Mouse (Mus musculus) left cerebral cortex, adult 6 months (tissue): Measurements from ENCODE around the gene Sgta. TPM values are rescaled to one million over a fixed set of nuclear protein-coding genes. Genes with fewer than 3 reads are reported as not detected.

Experiments
- long read RNA-seq, 2 experiments: library from polyadenylated mRNA; unstranded; transcript quantifications; one replicate each; pipeline ENCODE4 v2.0.0; 2019 to 2020
- polyA plus RNA-seq: library from polyadenylated mRNA; unstranded; fragments of <200 nt; fragmentation: Nextera tagmentation; gene quantifications from 2 replicates; pipeline ENCODE4 v1.2.3, GENCODE M21; 2021

Gene Sgta
- polyA plus RNA-seq, result 216 and 260 TPM in 2 replicates
- long read RNA-seq, experiment 1, transcript Sgta-201 (12 exons, 1,969 nt), result minor isoform, 303 of 1,682 reads
- long read RNA-seq, experiment 1, transcript Sgta-202 (12 exons, 1,964 nt), result major isoform, 934 of 1,682 reads
- long read RNA-seq, experiment 1, partial matches to known transcripts, result 49 of 1,682 reads
- long read RNA-seq, experiment 1, other reads (novel, unspliced or antisense), result 396 of 1,682 reads
- long read RNA-seq, experiment 2, transcript Sgta-202 (12 exons, 1,964 nt), result major isoform, 195 of 357 reads
- long read RNA-seq, experiment 2, transcript Sgta-201 (12 exons, 1,969 nt), result minor isoform, 49 of 357 reads
- long read RNA-seq, experiment 2, partial matches to known transcripts, result 50 of 357 reads
- long read RNA-seq, experiment 2, other reads (novel, unspliced or antisense), result 63 of 357 reads

DNA sequence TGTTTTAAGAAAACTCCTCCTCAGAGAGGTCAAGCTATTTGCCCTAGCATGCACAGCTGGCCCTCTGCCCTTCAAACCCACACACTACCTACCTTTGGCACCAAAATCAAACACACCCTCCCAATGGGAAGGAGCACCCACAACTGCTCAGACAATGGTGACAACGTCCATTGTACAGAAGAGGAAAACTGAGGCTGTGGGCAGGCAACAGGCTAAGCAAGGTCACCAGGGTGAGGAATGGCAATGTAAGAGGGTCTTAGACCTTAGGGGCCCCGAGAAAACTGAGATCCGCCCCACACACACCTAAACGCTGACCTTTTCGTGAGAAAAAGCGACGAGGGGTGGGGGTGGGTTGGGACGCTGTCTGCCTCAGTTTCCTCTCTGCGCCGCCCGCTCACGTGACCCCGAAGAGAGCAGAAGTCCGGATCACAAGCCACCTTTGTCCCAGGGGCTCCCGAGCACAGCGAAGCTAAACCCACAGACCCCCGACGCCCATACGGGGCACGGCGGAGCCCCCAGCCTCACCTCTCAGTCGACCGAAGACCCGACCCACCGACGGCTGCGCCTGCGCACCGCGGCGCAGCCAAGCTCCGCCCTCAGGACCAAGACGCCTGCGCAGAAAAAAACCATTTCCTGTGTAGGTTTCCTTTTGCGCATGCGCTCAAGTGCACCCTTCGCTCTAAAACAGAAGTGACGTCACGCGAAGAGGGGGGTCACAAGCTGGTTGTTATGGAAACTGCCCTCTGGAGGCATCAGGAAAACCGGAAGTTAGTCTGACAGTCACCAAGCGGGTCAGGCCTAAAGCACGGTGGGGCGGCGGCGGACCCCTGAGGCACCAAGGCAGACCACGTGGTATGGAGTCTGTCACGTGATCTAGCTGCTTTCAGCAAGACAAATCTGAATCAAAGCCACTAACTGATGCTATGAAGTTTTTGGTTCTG is at the start of gene Sgta:
Gene Sgta, minus strand, starts transcription at position 579 of the 941 bp plus-strand sequence.

GRCm38 (mm10) chr10:81105565-81106112 is 45.7 kb upstream of the Sgta start, which contains the start of gene Map2k2:
Gene Map2k2 (plus strand): TSS chr10:81105915.

DNA sequence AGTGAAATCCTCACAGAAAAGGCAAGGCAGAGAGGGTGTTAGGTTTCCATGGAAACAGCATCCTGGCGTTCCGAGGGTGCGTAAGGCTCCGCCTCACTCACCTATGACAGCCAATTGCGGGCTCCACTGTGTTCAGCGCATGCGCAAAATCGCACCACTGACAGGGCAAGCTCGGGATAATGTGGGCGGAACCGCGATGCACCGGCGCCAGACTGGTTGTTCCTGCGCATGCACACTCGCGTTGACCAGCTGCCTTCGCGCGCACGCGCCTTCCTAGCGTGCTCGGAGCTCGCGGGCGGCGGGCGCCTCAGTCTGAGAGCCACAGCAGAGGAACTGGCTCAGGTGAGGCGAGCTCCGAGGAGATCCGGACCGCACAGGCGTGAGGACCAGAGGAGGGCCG is 9.9 kb upstream of the Sgta start, which contains the start of gene Thop1:
Gene Thop1, plus strand, starts transcription at position 200 of the 400 bp plus-strand sequence.

DNA sequence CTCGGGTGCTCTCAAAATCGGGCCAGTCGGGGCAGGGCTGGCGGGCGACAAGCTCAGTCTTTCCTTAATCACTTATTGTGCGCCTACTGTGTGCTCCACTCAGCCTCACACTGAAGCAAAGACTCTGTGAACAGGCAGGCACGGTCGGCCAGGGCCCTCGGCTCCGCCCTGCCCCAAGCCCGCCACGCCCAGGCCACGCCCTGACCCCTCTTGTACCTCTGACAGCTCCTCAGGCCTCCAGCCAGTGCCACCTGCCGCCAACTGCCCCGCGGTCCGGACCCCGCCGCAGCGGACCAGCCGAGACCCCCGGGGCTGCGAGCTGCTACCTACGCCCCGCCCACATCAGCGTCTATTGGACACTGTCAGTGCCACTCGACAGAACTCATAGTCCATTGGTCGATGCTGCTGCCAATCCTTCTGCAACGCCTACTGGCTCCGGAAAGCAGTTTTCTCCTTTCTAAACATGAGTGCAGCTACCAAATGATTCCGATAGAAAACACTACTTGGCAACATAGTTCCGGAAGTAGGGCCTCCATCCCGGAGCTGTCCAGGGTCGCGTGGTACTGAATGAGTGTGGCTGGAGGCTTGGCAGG is 22.9 kb downstream of the Sgta start, which contains the start of gene Slc39a3:
Gene Slc39a3, minus strand, starts transcription at position 439 of the 593 bp plus-strand sequence.

GRCm38 (mm10) chr10:81025639-81026275 is 34.2 kb downstream of the Sgta start, which contains the start of gene Diras1:
Gene Diras1 (minus strand): TSS chr10:81025662.

DNA sequence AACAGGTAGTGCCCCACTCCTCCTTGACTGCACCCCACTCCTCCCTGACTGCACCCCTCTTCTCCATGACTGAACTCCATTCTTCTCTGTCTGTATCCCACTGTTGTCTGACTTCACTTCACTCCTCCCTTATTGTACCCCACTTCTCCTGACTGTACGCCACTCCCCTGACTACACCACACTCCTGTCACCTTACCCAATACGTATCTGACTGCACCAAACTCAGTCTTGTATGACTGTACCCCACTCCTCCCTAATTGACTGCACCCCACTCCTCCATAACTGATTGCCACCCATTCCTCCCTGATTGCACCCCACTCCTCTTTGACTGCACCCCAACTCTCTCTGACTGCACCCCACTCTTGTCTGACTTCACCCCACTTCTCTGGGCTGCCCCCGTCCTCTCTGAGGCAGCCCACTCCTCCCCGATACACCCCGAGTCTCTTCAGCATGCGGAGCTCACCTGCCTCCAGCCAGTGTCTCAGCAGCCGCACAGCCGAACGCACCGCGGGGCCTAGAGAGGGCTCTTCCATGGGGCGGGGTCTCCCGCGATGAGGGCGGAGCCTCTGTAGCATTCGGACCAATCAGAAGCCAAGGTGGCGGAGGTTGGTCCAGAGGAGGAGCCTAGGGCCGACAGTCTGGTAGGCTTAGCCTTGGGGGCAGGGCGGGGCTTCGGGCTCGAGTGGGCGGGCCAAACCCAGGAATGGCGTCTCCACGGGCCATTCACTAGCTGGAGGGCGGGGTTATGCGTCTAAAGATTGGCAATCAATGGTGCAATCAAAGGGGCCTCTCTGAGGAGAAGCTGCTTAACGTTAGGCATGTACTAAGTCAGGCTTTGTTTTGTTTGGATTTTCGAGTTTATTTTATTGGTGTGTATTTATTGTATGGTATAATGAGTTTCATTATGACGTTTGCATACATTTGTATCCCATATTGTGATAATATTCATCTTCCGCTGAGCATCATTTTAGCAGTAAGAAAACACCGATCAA is 45.3 kb downstream of the Sgta start, which contains the start of gene Gng7:
Gene Gng7, minus strand, starts transcription at position 553 of the 992 bp plus-strand sequence.

Other genes starting within 250 kb of the Sgta start
- gene Jsrp1, start 246.7 kb downstream of the Sgta start, polyA plus RNA-seq, result 13.2 and 15.5 TPM in 2 replicates
- 2,247 and 2,738 TPM in 2 replicates for gene Oaz1, start 233.5 kb downstream of the Sgta start, polyA plus RNA-seq
- gene Lingo3, start 216.1 kb downstream of the Sgta start, polyA plus RNA-seq, result 22.3 and 23.9 TPM in 2 replicates
- gene Lsm7, start 205.0 kb downstream of the Sgta start, polyA plus RNA-seq, result 357 and 416 TPM in 2 replicates
- 17.6 and 18.7 TPM in 2 replicates for gene Sppl2b, start 204.9 kb downstream of the Sgta start, polyA plus RNA-seq
- 0.20 and 0.21 TPM in 2 replicates for gene Tmprss9, start 188.3 kb downstream of the Sgta start, polyA plus RNA-seq
- 532 and 700 TPM in 2 replicates for gene Timm13, start 159.2 kb downstream of the Sgta start, polyA plus RNA-seq
- 4.0 and 4.5 TPM in 2 replicates for gene Lmnb2, start 141.9 kb downstream of the Sgta start, polyA plus RNA-seq
- 18.5 and 19.5 TPM in 2 replicates for gene Gadd45b, start 130.1 kb downstream of the Sgta start, polyA plus RNA-seq
- 51.0 and 79.6 TPM in 2 replicates for gene Gng7, start 45.2 kb downstream of the Sgta start, polyA plus RNA-seq
- 37.8 and 61.2 TPM in 2 replicates for gene Diras1, start 34.5 kb downstream of the Sgta start, polyA plus RNA-seq
- 31.5 and 39.4 TPM in 2 replicates for gene Slc39a3, start 22.8 kb downstream of the Sgta start, polyA plus RNA-seq
- 20.8 and 27.8 TPM in 2 replicates for gene Thop1, start 9.9 kb upstream of the Sgta start, polyA plus RNA-seq
- 0.36 and 0.86 TPM in 2 replicates for gene Creb3l3, start 38.7 kb upstream of the Sgta start, polyA plus RNA-seq
- gene Map2k2, start 45.7 kb upstream of the Sgta start, polyA plus RNA-seq, result 111 and 115 TPM in 2 replicates
- 93.9 and 115 TPM in 2 replicates for gene Zbtb7a, start 75.0 kb upstream of the Sgta start, polyA plus RNA-seq
- gene Pias4, start 107.7 kb upstream of the Sgta start, polyA plus RNA-seq, result 19.6 and 22.7 TPM in 2 replicates
- 720 and 722 TPM in 2 replicates for gene Eef2, start 116.5 kb upstream of the Sgta start, polyA plus RNA-seq
- 1.8 and 81.3 TPM in 2 replicates for gene Dapk3, start 122.8 kb upstream of the Sgta start, polyA plus RNA-seq
- 0.09 TPM in 1 of 2 replicates, not detected in the other for gene 4930442H23Rik, start 123.7 kb upstream of the Sgta start, polyA plus RNA-seq
- gene Nmrk2, start 141.9 kb upstream of the Sgta start, polyA plus RNA-seq, result not detected in 2 replicates
- 50.9 and 79.7 TPM in 2 replicates for gene Atcay, start 170.7 kb upstream of the Sgta start, polyA plus RNA-seq
- gene Zfr2, start 173.0 kb upstream of the Sgta start, polyA plus RNA-seq, result 25.5 and 28.7 TPM in 2 replicates
- gene Matk, start 192.8 kb upstream of the Sgta start, polyA plus RNA-seq, result 125 and 168 TPM in 2 replicates
- 120 and 129 TPM in 2 replicates for gene Mrpl54, start 206.8 kb upstream of the Sgta start, polyA plus RNA-seq
- 20.8 and 21.3 TPM in 2 replicates for gene Apba3, start 206.8 kb upstream of the Sgta start, polyA plus RNA-seq
- gene Tjp3, start 231.4 kb upstream of the Sgta start, polyA plus RNA-seq, result 0.21 and 0.37 TPM in 2 replicates
- gene Pip5k1c, start 232.8 kb upstream of the Sgta start, polyA plus RNA-seq, result 70.9 and 115 TPM in 2 replicates